Mouse (Mus musculus): ENCODE results near the gene Sac3d1.

DNA sequence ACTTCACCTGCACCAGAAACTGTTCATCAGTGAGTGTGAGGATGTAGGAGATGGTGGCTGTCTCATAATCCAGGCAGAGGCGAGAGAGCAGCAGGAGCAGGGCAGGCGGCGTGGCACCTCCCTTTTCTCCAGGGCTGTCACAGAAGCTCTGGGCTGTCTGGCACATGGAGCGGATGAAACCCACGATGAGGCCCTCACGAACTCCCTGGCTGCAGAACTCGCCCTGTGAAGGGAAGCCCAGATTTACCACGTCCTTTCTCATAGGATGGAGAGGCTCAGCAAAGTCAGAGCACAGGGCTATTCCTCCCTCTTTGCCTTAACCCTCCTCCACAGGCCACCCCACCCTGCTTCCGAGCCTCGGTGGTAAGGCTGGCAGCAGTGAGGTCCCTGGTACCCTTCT is 48.6 kb downstream of the Sac3d1 start:
- TF ChIP-seq CTCF (conservative IDR thresholded peaks at IDR 0.05; ENCODE audit: low read length) (no peak), NANOG (IDR thresholded peaks at IDR 0.05; ENCODE audit: borderline replicate concordance, low read length) (no peak), POU5F1 (IDR thresholded peaks at IDR 0.05; ENCODE audit: borderline replicate concordance, low read length) (no peak)

Data from E14TG2a.4 (cell line).